Mouse (Mus musculus): ENCODE measurements around the gene Slco2a1.

Gene Slco2a1

DNA sequence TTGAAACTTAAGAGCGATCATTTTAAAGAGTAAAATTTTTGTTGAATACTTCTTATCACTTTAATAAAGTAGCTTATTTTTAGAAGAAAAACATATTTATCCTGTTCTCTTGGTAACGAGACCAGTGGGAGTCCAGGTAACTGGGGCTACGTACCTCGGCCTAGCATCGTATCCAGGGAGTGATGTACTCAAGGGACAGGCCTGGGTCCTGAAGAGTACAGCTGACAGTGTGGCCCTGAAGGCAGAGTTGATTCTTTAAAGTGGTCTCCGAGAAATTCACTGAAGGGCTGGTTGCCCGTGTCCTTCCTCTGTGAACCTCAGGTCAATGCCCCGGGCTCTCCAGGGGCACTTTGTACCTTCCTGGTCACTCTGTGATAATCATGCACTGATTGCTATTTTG is 129.4 kb downstream of the Slco2a1 start:
- no peak for DNase-seq (ENCODE audit: low read depth, low spot score)

DNA sequence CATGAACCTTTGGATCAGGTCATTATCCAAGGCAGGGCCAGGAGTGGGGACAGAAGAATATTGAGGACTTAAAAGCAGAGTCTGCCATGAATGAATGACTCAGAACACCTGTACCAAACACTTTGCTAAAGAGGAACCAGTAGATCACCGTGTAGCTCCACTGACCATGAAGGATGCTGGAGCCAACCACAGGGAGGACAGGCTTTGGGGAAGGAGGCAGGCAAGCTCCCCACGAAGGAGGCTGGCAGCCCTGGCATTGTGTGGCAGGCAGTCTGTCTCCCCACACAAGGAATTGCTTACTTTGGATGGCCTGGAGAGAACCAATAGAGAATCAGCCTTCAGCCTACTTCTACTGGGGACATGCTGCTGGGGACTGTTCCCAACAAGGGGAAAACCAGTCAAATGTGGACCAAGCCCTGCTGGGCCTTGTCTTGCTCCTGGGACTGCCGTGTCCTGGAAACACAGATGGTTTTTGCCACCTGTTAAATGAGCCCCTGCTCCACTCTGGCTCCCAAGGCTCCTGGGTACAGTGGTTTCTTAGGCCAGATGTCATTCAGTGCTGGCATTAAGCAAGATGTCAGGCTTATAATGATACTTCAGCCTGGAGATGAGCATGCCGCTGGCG is 130.3 kb downstream of the Slco2a1 start:
- no peak for DNase-seq (ENCODE audit: low read depth, low spot score)

DNA sequence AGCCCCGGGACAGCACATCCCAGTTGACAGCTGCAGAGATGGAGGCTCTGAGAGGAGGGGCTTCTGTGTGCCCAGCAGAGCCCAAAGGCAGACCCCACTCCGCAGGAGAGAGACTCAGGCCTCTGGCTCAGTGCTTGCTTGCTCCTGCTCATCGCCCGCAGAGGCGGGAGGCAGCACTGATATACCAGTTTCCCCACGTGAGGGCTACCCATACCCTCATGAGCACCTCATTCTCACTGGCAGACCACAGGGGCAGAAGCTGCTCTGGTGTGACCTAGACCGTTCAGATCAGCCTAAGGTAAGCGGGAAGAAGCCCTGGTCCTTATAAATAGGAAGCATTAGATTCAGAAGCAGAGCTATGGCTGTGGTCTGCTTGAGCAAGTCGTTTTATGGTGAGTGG is 131.3 kb downstream of the Slco2a1 start:
- no peak for DNase-seq (ENCODE audit: low read depth, low spot score)

DNA sequence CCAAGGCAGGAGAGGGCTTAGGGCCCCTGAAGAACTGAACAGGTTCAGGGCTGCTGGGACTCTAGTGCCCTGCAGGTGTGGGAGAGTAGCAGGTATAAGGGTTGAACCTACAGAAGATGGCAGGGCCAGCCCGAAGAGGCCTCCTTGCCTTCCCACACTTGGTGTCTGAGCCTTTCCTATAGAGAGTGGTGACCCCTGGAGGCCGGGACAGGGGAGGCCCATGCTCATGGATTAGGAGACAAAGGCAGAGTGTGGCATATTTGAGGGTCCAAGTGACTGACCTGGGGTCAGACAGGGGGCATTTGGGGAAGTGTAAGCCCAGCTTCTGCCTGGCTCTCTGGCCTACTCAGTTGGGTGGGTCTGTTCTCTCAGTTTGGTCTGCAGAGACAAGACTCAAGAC is 131.7 kb downstream of the Slco2a1 start:
- DNase-seq (ENCODE audit: low read depth, low spot score): no peak

DNA sequence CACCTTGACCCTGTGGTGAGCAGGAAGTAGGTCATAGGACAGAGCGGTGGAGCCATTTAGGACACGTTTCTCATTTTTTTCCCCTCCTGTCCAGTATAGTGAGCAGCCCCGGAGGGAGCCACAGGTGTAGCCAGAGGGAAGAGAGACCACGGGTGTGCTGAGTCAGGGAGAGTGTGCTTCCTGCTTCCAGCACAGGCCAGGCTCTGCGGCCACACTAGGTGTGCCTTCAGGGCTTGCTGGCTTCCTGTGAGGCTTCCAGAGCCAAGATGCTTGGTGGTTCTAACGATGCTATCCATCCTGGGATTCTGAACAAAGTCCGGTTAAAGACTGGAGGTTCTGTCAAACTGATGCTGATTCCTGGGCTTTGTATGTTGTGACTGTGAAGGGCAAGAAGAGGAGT is 133.0 kb downstream of the Slco2a1 start:
- no peak for DNase-seq (ENCODE audit: low read depth, low spot score)

DNA sequence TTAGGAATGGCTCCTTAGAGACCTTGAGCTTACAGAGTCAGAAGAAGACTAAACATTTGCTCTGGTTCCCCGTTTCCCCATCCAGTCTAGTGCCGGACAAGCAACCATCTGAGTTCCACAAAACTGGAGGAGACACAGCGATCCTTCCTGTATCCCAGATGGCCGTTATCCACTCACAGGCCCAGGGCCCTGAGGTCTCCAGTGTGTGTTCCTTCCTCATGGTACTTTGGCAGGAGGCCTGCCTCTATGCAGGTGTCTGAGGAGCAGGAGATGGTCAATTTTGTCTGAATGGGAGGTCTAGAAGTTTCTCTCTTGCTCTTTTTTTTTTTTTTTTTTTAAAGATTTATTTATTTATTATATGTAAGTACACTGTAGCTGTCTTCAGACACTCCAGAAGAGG is 136.2 kb downstream of the Slco2a1 start:
- no peak for DNase-seq (ENCODE audit: low read depth, low spot score)

DNA sequence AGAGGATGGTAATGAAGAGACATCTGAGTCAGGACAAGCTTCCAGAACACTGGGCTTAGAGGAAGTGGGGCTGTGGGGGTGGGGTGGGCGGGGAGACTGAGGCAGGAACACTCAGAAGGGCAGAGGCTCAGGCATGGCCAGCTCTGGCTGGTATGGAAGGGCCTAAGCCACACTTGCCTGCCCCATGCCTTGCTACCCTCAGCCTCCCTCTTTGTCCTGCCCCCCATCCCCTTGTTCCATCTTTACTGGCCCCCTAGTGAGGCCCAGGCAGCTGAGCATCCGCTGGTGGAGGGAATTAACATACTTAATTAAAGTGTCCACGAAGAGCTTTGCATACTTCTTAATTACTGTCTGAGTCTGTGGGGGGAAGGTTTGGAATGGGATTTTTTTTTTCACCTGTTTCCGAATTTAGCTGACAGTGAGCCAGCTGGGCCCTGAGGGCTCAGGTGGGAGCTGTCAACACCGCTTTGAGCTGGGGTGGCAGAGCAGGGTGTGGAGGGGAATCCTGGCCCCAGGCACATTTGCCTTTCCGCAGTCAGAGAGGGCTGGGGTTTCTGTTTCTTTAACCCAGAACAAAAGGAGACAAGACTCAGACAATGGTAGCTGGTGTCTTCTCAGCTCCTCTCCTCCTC is 145.1 kb downstream of the Slco2a1 start:
- DNase-seq (ENCODE audit: low read depth, low spot score): no peak

DNA sequence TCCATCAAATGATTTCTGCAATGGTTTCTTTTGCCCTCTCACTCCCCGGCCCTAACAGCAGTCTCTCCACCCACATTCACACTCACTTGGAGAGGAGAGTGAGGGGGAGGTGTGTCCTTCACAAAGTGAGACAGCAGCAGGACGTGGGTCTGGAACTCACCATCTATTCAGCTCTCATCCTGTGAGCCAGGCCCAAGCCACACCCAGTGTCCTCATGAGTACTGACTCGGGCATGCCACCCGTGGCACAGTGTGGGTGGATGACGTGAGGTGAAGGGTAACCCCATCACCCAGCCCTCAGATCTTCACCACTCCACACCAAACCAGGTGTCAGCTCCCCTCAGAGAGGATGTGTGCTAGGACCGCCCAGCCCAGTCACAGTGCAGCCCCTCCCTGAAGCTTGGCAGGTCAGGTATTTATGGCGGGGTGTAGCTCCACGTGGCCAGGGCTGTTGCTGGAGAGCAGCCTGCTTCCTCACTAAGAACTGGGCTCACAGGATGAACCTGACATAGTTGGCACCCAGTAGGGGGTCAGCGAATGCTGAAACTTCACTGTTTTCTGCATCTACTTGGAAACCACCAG is 146.0 kb downstream of the Slco2a1 start:
- DNase-seq (ENCODE audit: low read depth, low spot score): no peak

DNA sequence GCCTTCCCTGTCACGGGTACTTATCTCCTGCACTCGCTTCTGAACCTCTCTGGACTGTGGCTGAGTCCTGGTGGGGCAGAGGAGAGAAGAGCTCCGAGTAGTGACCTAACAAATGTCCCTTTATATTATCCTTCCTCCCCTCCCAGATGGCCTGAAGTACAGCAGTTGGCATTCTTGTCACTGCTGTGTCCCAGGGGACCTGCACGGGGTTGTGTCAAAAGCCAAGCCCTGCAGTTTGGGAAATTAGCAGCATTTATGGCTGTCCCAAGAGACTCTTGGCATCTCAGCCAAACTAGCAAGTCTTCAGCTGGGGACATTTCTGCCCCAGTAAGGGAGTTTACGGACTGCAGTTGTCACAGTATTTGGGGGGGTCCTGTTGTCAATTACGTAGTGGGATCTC is 151.0 kb downstream of the Slco2a1 start:
- no peak for DNase-seq (ENCODE audit: low read depth, low spot score)

DNA sequence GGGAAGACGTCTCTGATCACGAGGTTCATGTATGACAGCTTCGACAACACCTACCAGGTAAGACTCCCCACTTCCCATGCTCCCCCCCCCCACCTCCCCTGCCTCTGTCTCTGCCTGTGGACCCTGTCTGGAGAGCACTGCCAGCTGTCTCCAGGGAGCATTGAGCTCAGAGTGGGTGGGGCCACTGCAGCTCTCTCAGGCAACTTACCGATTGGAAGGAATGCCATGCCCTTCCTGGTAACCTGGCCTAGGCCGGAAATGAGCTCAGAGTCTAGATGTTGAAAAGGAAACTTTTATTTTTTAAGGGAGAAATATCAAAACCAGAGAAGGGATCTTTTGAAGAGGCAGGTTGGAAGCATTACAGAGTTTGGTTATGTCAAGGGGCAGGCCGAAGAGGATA is 151.9 kb downstream of the Slco2a1 start:
- DNase-seq (ENCODE audit: low read depth, low spot score): no peak

DNA sequence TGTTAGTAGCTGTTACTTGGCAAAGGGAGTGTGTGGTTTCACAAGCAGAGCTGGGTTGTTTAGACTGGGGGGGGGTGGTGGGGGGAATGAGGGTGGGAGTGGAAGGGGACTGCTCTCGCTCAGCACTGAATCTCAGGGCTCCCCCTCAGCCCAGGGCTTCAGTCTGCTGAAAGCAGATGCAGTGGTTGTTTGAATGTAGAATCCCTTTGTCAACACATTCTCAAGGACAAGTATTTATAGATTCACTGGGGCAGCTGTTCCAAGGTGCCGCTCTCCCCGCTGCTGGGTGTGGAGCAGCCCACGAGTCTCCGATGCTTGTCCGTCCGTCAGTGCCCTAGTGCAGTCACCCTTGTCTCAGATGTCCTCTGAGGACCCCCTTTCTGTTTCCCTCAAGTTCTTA is 152.8 kb downstream of the Slco2a1 start:
- DNase-seq (ENCODE audit: low read depth, low spot score): no peak

DNA sequence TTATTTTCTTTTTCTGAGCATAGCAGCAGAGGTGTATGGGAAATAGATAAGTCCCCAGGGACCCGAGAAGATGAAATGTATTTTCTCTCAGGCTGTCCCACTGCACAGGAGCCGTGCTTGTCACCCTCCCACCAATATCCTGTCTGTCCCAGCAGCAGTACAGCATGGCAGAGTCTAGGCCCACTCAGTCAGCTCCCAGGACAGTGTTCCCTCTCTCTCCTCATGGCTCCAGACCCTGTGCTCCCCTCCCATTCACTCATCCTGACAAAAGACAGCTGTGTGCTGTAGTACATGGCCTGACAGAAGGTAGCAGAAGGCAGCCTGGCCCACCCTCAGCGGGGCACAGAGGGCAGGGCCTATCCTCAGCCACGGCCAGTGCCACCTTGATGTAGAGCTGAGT is 155.4 kb downstream of the Slco2a1 start:
- DNase-seq (ENCODE audit: low read depth, low spot score): no peak

DNA sequence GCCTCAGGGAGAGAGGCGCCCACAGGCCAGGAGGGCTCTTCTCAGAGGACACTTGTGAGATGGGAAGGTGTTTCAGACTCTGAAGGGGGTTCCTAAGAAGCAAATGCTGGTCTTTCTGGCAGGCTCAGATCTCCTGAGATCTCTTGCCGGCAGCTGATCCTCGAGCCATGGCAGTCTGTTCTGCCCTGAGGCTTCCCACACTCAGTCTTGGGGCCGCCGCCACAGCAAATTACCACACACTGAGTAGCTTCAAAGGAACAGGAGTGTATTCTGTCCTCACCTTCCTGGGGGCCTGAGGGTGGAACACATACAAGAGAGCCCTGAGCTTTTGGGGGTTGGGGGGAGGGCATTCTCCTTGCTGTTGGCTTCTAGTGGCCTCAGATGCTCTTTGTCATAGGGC is 156.8 kb downstream of the Slco2a1 start:
- no peak for DNase-seq (ENCODE audit: low read depth, low spot score)
